Mouse (Mus musculus) thymus, postnatal 10 days (tissue): ENCODE results near the gene C1qc.

Source experiments
- DNase-seq, 2 experiments: peaks; one replicate each; pipeline ENCODE4 v3.0.0; 2021; ENCODE audit warnings: low spot score in 2 of 2

Gene C1qc

DNA sequence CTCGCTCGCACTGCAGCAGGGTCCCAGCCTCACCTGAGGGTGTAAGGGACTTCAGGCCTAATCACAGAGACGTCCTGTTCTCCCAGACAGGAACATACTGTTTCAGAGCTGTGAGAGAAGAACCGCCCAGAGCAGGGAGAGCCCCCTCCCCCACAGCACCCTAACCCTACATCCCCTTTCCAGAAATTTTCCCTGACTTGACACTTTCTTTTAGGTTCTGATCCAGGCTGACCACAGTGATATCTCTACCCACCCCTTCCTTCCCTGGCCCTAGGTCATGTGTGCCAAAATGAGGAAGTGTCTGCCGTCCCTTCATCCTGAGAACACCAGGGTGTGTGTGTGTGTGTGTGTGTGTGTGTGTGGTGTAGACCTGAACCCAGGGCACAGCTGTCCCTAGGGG, at the start of gene C1qc:
C1qc (minus strand) TSS at position 255 of the 400 bp plus-strand sequence.
- DNase-seq, result no peak

DNA sequence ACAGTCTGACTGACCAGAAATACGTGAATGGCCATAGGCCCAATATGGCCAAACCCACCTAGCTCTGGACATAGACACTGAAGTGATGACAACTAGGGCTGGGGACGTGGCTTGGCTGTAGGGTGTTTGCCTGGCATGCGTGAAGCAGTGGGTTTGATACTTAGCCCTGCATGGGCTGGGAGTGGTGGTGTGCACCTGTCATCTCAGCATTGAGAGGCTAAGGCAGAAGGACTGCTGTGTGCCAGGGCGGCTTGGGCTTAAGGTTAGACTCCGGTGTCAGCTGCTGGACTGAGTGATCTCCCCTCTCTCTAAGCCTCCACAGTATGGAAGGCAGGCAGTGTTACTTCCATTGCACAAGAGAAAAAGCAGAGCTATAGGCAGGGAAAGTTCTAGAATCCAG, 45.1 kb upstream of the C1qc start:
- no peak for DNase-seq

DNA sequence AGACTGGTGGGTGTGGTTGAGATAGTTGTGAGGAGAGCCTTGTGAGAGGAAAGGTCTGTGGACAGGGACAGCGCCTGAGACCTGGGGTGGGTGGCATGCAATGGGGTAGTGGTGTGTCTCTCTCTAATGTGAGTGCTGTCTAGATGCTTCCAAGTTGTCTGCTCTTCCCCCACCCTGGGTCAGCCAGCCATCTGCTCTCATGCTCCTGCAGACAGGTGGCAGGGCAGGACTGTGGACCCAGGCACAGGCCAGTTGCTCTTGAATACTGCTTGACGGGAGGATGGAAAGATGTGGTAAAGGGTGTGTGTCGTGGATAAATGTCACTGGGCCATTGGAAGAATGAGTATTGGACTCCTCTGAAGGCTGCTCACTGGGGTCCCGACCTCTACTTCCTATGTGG, 44.5 kb upstream of the C1qc start:
- DNase-seq, result no peak

DNA sequence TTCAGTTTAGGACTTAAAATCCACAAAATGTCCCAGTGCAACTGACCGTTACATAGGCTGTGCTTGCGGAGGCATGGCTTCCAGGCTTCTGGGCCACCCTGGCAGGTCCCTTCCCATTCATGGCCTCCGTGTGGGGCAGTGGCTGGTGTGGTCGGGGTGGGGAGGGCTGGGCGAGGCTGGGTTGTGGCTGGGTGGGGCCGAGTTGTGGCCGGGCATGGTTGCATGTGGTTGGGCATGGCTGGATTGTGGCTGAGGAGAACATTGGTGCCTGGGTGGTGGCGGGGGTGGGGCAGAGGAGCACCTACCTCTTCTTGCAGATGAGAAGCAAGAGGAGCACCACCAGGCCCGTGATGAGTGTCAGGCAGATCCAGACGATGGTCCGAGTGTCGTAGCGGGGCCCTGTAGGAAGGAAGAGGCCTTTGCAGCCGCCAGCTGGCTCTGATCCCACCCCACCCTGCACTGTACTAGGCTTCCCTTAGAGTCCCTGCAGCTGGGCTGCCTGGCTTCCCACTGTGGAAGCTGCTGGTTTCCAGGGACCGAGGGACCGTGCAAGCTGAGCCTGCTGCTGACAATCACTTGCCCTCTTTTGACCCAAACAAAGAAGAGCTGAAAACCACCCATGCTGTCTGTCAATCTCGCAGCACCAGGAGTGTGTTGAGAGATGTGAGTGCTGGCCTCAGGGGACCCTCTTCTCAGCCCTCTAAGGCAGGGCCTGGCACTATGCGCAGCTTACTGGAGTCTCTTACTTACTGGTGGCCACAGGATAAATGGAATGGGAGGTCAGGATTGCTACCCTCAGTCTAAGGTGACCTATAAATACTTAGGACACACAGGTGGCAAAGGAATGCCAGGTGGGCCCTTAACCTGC, 42.1 kb upstream of the C1qc start:
- DNase-seq, result no peak

DNA sequence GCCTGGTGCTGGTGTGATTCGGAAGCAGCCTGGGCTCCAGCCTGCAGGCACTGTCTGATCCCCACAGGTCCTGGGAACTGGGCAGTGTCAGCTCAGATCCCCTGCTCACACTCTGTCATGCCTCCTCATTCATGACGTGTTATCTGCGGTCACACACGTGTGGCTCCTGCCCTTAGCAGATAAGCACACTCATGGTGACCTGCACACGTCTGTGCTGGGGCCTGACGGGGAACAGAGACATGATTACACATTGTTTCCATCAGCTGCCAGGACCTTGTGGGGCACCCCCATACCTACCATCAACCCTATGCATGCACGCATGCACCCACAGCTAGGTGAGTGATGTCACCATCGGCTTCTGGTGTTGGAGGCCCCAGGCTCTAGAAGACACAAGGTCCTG, 37.6 kb upstream of the C1qc start:
- no peak for DNase-seq

DNA sequence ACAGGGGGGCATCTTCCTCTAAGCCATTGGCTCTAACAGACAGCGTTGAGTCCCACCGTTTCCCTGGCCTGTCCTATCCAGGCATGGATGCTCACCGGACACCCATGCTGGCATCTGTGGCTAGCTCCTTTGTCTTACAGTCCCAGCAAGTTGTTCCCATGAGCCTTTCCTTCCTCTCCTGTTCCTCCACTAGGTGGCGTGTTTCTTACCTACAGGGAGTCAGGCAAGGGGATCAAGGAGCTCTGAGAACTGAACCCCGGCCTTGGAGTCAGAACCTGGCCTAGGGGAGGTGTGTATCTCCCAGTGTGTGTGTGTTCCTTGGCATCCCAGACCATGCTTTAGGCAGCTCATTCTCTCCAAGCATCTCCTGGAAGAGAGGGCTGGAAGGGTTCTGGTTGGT, 36.1 kb upstream of the C1qc start:
- DNase-seq, result peak in 1 of 2 experiments; percentile 32

DNA sequence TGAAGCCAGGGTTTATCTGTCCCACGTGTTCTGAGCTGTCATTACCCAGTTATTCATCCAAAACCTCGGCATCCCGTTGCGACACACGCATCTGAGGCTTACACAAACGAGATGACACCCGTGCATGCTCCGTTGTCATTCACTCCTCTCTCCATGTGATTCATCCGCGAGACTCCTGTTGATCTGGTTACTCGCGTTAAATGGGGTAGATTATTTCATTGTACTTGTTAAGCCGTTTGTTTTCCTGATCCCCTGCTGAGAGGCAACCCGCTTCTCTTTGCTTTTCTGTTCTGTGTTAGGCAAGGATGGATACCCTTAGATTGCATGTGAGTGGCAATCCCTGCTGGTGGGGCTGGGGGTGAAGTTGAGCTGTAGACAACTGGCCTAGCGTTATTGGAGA, 32.9 kb upstream of the C1qc start:
- DNase-seq, result no peak

DNA sequence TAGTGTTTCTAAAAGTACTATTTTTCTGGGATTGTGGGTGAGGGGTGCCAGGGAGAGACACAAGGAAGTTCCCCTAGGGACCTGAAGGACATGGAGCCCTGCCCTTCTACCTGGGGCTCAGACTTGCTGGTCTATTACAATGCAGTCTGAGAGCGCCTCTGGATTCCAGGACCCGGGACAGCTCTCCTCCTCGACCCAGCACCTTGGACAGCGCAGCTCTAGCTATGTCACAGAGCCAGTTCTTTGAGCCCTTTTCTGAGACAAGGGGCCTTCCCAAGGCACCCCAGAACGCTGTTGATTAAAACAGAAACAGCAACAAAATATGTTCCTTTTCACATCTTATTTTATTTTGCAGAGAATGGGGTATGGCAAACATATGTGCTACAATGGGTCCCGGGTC, 31.7 kb upstream of the C1qc start:
- peak; percentile 6 to 66 for DNase-seq

DNA sequence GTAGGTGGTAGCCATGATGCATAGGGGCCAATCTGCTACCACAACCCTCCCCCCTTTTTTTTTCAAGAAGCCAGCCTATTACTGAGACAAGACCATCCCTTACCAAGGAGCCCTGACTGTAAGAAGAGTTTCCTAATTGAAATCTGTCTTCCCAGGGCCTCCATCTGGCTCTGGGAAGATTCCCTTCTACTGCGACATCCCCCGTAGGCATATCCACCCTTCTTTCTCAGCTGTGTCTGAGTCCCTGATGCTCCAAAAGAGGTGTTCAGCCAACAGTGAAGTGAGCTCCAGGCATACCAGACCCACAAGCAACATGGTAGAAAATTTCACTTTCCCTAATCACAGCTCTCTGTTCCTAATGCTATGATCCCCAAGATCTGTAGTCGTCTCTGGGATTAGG, 26.7 kb upstream of the C1qc start:
- DNase-seq, result no peak

DNA sequence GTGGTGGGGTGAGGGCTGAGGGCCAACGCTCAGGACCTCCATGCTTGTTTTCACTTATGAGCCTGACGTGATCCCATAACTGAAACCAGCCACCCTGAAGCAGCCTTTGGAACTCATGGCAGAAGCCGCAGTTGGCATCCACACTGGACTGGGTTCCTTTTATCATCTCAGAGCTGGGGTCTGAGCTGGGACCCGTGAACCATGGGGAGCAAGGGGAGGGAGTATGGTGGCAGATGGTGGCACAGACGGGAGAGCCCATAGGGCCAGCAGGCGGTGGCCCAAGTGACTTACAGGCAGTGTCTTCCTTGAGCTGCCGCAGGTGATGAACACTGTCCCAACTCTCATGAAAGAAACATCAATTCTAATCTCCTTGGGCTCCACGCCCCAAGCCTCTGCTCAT, 26.0 kb upstream of the C1qc start:
- no peak for DNase-seq

DNA sequence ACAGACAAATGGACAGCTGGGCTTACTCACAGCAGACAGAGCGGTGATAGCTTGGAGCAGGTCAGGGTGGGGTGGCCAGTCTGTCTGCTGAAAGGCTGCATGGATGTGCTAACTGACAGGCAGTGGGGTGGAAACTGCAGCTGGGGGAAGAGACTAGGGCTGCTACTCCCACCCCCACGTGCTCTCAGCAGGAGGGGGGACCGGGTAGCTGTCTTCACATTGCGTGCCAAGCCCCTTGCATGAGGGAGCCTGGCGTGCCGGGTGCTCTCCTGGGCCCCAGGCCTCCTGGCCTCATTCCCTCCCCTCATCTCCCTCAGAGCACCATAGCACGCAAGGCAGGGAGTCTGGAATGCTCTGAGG, 24.3 kb upstream of the C1qc start:
- no peak for DNase-seq

DNA sequence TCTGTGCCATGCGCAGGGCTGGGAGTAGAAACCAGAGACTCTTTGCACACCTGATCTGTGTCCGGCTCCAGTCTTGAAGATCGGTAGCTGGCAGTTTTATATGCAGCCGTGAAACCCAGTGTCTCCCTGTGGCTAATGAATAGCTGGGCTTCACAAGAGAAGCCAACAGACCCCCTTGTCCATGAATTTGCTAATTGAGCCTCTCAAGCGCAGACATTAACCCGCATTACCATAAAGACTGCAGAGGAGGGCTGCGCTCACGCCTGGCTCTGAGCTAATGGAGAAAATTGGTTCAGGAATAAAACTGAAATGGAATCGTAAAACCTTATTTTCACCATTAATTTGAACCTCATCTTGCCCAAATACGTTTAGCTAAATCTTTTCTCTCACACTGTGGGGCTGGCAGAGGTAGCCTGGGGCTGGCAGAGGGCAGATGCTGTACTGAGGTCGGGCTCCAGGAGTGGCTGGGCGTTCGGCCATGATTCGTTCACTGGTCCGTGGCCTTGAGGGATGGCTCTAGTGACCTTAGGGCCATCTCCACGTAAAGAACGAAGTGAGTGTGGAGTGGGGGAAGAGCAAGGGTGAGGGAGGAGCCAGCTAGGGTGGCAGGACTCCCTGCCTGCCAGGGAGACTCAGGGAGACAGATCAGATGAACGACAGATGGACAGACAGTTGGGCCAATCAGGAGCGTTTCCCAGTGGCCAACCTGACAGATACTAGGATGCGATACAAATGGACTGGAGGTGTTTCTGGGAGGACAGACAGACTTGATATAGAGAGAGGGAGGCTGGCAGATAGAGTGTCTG, 23.7 kb upstream of the C1qc start:
- no peak for DNase-seq

DNA sequence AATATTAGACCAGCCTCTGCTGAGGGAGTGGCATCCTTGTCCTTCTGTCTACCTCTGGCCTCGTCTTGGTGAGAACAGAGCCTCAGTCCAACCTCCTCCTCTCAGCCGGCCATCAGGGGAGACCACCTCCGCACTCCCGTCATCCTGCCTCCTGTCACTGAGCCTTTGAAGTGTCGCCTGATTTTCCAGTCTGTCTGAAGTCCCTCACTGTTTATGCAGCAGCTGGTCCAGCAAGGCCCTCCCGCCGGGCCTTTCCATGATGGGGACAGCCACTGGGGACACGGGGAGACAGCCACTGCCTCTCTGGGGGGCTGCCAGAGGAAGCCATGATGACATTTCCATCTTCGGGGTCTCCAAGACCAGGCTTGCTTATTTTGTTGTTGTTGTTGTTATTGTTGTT, 20.0 kb upstream of the C1qc start:
- no peak for DNase-seq

DNA sequence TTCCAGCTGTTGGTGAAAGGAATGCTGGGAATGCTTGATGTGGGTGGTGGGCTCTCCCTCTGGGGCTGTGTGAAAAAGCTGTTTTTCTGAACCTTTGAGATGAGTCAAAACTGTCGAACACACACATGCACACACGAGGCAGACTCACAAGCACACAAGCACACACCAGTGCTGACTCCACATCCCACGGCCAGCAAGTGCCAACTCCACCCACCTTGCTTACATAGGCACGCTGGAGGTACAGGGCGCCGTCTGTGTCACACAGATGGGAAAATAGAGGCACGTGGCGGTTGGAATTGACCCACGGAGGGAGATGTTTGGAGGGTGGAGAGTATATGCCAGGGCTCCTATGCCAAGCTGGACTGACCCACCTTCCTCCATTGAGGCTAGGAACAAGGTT, 18.9 kb upstream of the C1qc start:
- DNase-seq, result no peak

DNA sequence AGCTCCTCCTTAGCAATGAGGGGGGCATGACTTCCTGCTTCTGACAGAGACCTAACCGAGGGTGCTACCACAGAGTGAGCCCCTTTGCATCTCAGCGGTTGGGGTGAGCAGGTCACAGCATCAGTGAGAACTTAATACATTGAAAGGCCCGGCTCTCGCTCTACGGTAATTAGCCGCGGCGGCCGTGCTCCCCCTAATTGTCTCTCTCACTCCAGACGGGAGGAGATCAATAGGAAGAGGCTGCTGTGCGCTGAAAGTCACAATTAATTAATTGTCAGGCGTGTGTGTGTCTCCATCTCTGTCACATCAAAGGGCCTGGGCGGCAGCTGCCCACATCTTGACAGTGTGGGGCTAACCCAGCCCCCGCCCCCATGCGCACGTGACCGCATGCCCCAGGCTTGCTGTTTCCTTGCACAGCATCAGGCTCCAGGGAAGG, 18.4 kb upstream of the C1qc start:
- DNase-seq, result no peak

DNA sequence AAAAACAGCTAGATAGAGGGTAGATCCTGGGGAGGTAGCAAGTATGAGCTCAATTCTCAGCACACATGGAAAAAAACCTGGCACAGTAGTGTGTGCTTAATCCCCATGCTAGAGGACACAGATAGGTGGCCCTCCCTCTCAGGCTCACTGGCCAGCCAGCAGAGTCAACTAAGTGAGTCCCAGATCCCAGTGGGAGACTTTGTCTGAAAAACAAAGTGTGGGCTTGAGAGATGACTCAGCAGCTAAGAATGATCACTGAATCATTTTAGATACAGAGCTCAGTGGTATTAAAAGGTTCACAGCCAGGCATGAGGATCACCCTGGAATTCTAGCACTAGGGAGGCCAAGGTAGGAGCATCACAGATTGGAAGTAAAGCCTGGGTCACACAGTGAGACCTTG, 14.9 kb upstream of the C1qc start:
- DNase-seq, result no peak

DNA sequence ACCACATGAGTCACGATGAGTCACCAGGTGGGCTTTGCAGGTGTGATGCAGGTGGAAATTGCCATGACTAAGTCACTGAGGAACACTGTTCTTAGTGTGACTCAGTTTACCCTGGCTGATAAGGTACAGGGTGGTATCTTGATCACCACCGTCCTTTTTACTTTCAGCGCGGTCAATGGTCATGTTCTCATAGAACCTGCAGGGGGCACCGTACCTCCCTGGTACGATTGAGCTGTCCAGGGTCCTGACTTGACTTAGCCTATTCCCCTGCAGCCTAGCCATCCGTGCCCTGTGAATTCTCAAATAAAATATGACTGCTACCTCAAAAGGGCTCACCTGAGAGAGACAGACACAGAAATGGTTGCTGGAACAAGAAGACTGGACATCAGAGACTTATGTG, 14.2 kb upstream of the C1qc start:
- DNase-seq, result peak in 1 of 2 experiments; percentile 63

DNA sequence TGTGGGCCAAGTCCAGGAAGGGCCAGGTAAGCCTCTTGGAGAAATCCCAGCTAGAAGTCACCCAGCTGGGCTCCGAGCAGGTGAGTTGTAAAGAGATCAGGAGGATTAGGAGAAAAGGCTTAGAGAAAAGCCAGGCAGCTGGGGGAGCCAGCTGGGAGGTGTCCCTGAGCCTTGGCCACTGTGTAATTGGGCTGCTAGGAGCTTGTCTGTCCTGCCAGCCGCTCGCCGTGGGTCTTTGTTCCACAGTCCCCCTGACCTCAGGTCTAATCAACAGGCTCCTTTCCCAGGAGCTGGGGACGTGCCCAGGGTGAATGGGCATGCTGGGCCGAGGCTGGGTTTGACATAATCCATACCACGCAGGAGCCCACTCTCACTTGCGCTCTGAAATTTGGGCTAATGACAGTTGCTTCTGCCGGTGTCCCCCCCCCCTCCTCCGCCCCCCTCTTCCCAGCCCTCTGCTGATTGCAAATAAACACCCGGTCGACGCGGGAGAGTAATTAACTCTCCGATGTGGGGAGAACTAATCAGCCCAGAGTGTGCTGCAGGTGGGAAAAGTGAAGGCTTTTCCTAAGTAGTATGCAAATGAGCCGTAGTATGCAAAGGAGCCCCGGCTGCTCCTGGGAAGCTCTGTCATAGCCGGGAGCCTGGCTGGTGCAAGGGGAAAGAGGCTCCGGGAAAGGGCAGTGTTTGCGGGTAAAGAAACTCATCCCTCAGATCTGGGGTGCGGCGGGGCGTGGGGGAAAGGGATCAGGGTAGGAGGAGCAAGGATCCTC, 12.1 kb upstream of the C1qc start:
- DNase-seq, result no peak

DNA sequence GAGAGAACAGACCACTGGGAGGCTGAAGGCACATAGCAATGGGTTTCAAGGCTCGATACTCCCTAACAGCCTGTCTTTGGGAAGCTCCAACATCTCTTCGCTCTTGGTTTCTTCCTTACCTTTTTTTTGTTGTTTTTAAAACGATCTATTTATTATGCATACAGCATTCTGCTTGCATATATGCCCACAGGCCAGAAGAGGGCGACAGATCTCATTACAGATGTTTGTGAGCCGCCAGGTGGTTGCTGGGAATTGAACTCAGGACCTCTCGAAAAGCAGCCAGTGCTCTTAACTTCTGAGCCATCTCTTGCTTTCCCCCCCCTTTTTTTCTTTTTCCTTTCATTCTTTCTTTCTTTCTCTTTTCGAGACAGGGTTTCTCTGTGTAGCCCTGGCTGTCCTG, 6.3 kb upstream of the C1qc start:
- no peak for DNase-seq

DNA sequence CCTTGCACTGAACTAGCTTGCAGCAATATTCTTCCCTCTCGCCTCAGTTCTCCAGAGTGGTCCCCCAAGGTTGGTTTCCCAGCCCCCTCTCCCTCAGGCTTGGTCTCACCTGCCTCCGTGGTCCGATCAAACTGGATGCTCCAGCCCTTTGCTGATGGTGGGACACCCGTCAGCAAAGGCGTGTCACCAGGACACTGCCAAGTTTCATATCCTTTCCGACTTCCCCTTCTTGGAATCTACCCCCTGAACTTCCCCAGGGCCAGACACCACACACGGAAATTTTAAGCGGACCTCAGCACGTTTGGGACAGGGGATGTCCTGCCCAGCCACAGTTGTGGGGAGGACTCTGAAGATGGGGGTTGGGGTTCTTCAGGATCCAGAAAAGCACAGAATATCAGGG, 5.8 kb upstream of the C1qc start, which contains the start of gene C1qa:
C1qa (minus strand) TSS at position 167 of the 400 bp plus-strand sequence.
- DNase-seq, result no peak

DNA sequence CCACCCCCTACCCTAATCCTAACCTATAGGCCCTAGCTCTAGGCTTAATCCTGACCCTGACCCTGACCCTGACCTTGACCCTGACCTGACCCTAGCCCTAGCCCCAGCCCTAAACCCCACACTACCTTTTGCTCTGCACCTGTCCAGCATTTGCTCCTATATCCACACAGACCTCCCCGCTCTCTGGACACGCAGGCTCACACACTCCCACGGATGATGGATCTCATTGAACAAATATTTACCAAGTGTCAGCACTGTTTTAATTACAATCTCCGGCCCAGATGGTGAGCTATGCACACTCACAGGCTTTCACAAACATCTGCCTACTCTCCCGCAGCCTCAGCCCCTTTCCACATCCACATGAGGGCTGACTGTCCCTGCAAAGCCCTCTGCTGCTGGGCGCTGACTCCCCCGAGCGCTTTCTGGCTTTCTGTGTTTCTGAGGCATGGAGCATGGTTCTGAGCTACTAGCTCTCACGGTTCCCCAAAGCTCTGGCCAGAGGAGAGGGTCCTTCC, 5.3 kb upstream of the C1qc start:
- DNase-seq, result no peak

DNA sequence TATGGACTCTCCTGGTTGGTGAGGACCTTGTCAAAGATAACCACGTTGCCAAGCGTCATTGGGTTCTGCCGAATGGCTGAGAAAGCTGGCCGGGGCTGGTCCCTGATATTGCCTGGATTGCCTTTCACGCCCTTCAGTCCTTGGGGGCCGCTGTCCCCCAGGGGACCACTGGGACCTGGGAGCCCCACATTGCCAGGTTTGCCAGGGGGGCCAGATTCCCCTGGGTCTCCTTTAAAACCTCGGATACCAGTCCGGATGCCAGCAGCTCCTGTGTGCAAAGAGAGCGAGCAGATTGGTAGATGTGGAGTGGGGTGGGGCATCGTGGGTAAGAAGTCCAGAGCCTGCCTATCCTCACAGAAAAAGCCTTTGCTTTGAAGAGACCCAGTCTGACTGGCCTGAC, 3.6 kb upstream of the C1qc start:
- no peak for DNase-seq
